Mouse (Mus musculus): ENCODE measurements around the gene Slc4a11.

DNA sequence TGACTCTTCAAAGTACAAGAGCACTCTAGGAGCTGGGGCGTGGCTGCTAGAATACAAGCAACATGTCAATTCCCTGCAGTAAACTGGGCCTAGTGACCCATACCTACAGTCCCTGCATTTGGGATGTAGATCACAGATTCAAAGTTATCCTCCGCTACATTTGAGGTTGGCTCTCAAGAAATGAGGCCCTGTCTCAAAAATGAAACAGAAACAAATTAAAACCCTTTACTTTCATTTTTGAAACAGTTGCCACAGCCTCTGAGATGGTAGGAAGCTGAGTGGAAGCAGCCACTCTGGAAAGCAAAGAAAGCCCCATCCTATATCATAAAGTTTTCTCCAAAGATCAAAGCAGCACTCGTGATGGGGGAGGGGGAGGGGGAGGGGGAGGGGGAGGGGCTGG lies 36.1 kb upstream of the Slc4a11 start:
- TF ChIP-seq POLR2A (IDR thresholded peaks at IDR 0.05; ENCODE audit: borderline replicate concordance, insufficient read depth, low read length): no peak
- TF ChIP-seq CTCF (IDR thresholded peaks at IDR 0.05; ENCODE audit: borderline replicate concordance, insufficient read depth, low read depth, low read length): no peak
